Mouse (Mus musculus) hindbrain, embryonic 13.5 days (tissue): ENCODE data around the gene Mavs. TPM values are rescaled to one million over a fixed set of nuclear protein-coding genes. Genes with fewer than 3 reads are reported as not detected.
A peak's percentile ranks its signal among the peaks of the same experiment; 100 is the strongest.

Experiments used
- ATAC-seq: fragments of 200-750 bp; cut with Nextera tagmentation; 2 replicates; pipeline ENCODE4 v1.8.0; 2017; ENCODE audit warnings: moderate TSS enrichment; ENCODE audit not compliant: low FRiP score
- H3K27ac ChIP-seq: fragments of 300-500 bp; sonication (generic); 2 replicates; pipeline ENCODE4 v1.5.1; 2015; ENCODE audit warnings: inconsistent platforms, mild to moderate bottlenecking, moderate library complexity
- H3K27me3 ChIP-seq: fragments of 300-500 bp; sonication (generic); 2 replicates; pipeline ENCODE4 v1.6.1; 2015; ENCODE audit warnings: mild to moderate bottlenecking, inconsistent platforms
- H3K36me3 ChIP-seq: fragments of 300-500 bp; sonication (generic); 2 replicates; pipeline ENCODE4 v1.6.1; 2015; ENCODE audit warnings: mild to moderate bottlenecking, inconsistent platforms
- H3K4me1 ChIP-seq: fragments of 300-500 bp; sonication (generic); replicated peaks from 2 replicates; pipeline ENCODE4 v1.6.1; 2015; ENCODE audit warnings: inconsistent platforms
- H3K4me2 ChIP-seq: fragments of 300-500 bp; sonication (generic); 2 replicates; pipeline ENCODE4 v1.6.1; 2015; ENCODE audit warnings: inconsistent platforms, mild to moderate bottlenecking, moderate library complexity
- H3K4me3 ChIP-seq: fragments of 300-500 bp; sonication (generic); 2 replicates; pipeline ENCODE4 v1.5.1; 2015; ENCODE audit warnings: mild to moderate bottlenecking, inconsistent platforms
- H3K9ac ChIP-seq: fragments of 300-500 bp; sonication (generic); 2 replicates; pipeline ENCODE4 v1.6.1; 2015; ENCODE audit warnings: mild to moderate bottlenecking, inconsistent platforms
- H3K9me3 ChIP-seq: fragments of 300-500 bp; sonication (generic); 2 replicates; pipeline ENCODE4 v1.6.1; 2016; ENCODE audit warnings: inconsistent platforms
- WGBS: fragments of 180-500 bp; shearing (Covaris S2); methylation state at CpG from one replicate; pipeline ENCODE4 v1.1.7; 2015; 5-methylcytosine and 5-hydroxymethylcytosine counted together
- microRNA-seq: library from miRNA; unstranded; fragments of <30 nt; microRNA quantifications from one replicate; pipeline ENCODE4, GENCODE M21; 2016
- polyA plus RNA-seq: library from polyadenylated mRNA; unstranded; fragments of >200 nt; fragmentation: Nextera tagmentation; extraction: Ambion mirVana; gene quantifications from 2 replicates; pipeline ENCODE4 v1.2.1, GENCODE M21; 2015

Mavs gene
- polyA plus RNA-seq, 1 experiment from 2014 or later = 6.9 TPM

GRCm38 (mm10) chr2:131276722-131277121 is 42.9 kb downstream of the Mavs start:
- Histone ChIP-seq H3K9me3 (no peaks in the 10 kb centered on the region), H3K4me3 (no peak overlapping the region), H3K27ac (no peak overlapping the region), H3K36me3 (peaks cover 63% of the 10 kb centered on the region), H3K4me1 (no peaks in the 10 kb centered on the region), H3K4me2 (no peak overlapping the region), H3K27me3 (no peaks in the 10 kb centered on the region), H3K9ac (no peak overlapping the region)
- no peak for ATAC-seq
- WGBS = 96% methylated on average over 5 of the region's 5 CpGs

- no peaks in the 10 kb centered on the region for H3K27me3 ChIP-seq
- H3K4me2 ChIP-seq = no peak overlapping the region
- no peaks in the 10 kb centered on the region for H3K9me3 ChIP-seq
- no peak overlapping the region for H3K9ac ChIP-seq
- no peak overlapping the region for H3K27ac ChIP-seq
- H3K36me3 ChIP-seq = peaks cover 53% of the 10 kb centered on the region
- ATAC-seq = no peak
- H3K4me3 ChIP-seq = no peak overlapping the region
- H3K4me1 ChIP-seq = no peaks in the 10 kb centered on the region
- WGBS = 89% methylated on average over 1 of the region's 1 CpGs
Observed at GRCm38 (mm10) chr2:131281596-131281995, 47.7 kb downstream of the Mavs start.

- Histone ChIP-seq H3K27me3 (no peaks in the 10 kb centered on the region), H3K4me1 (no peaks in the 10 kb centered on the region), H3K27ac (no peak overlapping the region), H3K4me3 (no peak overlapping the region), H3K9me3 (no peaks in the 10 kb centered on the region), H3K4me2 (no peak overlapping the region), H3K9ac (no peak overlapping the region), H3K36me3 (peaks cover 42% of the 10 kb centered on the region)
- no peak for ATAC-seq
- WGBS = 97% methylated on average over 1 of the region's 1 CpGs
Observed at GRCm38 (mm10) chr2:131286276-131286675, 52.4 kb downstream of the Mavs start.

GRCm38 (mm10) chr2:131290669-131291068 is 56.8 kb downstream of the Mavs start:
- no peak for ATAC-seq
- Histone ChIP-seq H3K36me3 (peaks cover 65% of the 10 kb centered on the region), H3K27me3 (no peaks in the 10 kb centered on the region), H3K9me3 (no peaks in the 10 kb centered on the region), H3K9ac (no peak overlapping the region), H3K4me2 (no peak overlapping the region), H3K4me1 (no peaks in the 10 kb centered on the region), H3K4me3 (no peak overlapping the region), H3K27ac (no peak overlapping the region)

- Histone ChIP-seq H3K27ac (no peak overlapping the region), H3K36me3 (peaks cover 90% of the 10 kb centered on the region), H3K4me3 (no peak overlapping the region), H3K9ac (no peak overlapping the region), H3K4me2 (no peak overlapping the region), H3K4me1 (no peaks in the 10 kb centered on the region), H3K27me3 (no peaks in the 10 kb centered on the region), H3K9me3 (no peaks in the 10 kb centered on the region)
- 95% methylated on average over 2 of the region's 2 CpGs for WGBS
- ATAC-seq = no peak
Observed at GRCm38 (mm10) chr2:131296746-131297261, 62.9 kb downstream of the Mavs start.

Small RNAs within 50 kb of the gene (microRNA-seq; reads per million reads assigned to microRNA genes)
- 61.2 reads per million, percentile 43 among the genes with 10 or more reads in this experiment for gene Mir103-2

Other genes with a start within 250 kb of the Mavs start
- 26.7 and 28.7 TPM in 2 replicates for gene Gfra4, start 191.0 kb upstream of the Mavs start, polyA plus RNA-seq
- gene Adam33, start 170.2 kb upstream of the Mavs start, polyA plus RNA-seq = 0.70 and 0.91 TPM in 2 replicates
- gene Siglec1, start 147.3 kb upstream of the Mavs start, polyA plus RNA-seq = 0.18 and 0.23 TPM in 2 replicates
- 3.9 and 4.6 TPM in 2 replicates for gene Hspa12b, start 106.8 kb upstream of the Mavs start, polyA plus RNA-seq
- not detected in 2 replicates for gene Gm11037, start 100.6 kb upstream of the Mavs start, polyA plus RNA-seq
- gene 1700037H04Rik, start 74.0 kb upstream of the Mavs start, polyA plus RNA-seq = 94.3 and 94.6 TPM in 2 replicates
- 13.3 and 13.4 TPM in 2 replicates for gene Cenpb, start 54.0 kb upstream of the Mavs start, polyA plus RNA-seq
- 34.1 and 41.8 TPM in 2 replicates for gene Cdc25b, start 47.1 kb upstream of the Mavs start, polyA plus RNA-seq
- gene Spef1, start 46.8 kb upstream of the Mavs start, polyA plus RNA-seq = 8.7 and 9.9 TPM in 2 replicates
- gene Ap5s1, start 27.0 kb upstream of the Mavs start, polyA plus RNA-seq = 31.0 and 35.8 TPM in 2 replicates
- gene Pank2, start 28.4 kb downstream of the Mavs start, polyA plus RNA-seq = 28.4 and 30.9 TPM in 2 replicates
- gene Rnf24, start 118.8 kb downstream of the Mavs start, polyA plus RNA-seq = 21.4 and 23.2 TPM in 2 replicates